Mouse (Mus musculus): Measurements from ENCODE around the gene Adam12. TPM values are rescaled to one million over a fixed set of nuclear protein-coding genes. Genes with fewer than 3 reads are reported as not detected.

The Adam12 gene
- polyA plus RNA-seq, 1 experiment from 2014 or later: 1.2 TPM

DNA sequence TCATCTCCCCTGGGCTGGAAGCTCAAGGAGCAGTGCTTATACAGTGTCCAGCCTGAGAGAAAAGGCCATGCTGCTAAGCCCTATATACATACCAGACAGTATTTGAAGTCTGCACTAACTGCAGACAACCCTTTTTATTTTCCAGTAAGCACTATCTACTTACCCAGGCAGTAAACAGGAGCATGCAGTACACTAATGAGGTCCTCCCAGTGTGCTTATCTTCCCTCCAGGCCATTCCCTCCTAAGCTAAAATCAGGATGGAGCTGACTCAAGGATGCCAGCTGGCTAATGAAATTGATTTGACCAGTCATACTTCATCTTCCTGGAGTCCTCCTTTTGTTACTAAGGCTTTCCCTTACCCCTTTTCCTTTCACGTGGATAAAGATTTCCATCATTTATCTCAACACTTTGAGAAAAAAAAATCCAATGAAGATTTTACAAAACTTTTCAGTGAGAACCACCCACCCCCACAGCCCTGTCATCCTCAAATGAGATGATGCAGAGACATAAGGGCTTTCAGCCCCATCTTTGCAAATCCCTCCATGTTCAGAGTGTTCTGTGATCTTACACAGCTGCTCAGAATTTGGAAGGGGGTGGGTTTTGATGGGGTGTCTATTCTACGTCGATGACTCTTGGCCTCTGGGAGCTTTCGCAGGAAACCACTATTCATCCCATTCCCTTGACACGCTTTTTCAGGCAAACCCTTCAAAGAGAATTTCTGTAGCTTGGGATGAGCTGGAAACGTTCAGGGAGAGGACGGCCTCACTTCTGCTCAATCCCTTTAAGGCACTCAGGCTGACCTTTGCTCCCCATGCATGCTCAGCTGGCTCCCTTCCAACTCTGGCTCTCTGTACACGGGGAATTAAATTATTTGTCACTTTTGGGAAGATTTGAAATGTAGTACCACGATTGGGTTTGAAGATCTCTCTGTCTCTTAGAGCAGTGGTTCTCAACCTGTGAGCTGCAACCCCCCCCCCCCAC lies 277.5 kb downstream of the Adam12 start:
- Histone ChIP-seq H3K9me3 (replicated peaks) (no peaks in the 10 kb centered on the region), H3K4me1 (replicated peaks) (no peaks in the 10 kb centered on the region), H3K36me3 (replicated peaks) (no peaks in the 10 kb centered on the region), H3K4me3 (replicated peaks) (no peak overlapping the region), H3K9ac (no peak overlapping the region), H3K27me3 (no peaks in the 10 kb centered on the region), H3K4me2 (no peak overlapping the region), H3K27ac (replicated peaks) (no peak overlapping the region)
- no peak for ATAC-seq (ENCODE audit: insufficient read depth)
- WGBS (ENCODE audit: insufficient replicate concordance): 61% methylated on average over 9 of the region's 9 CpGs

DNA sequence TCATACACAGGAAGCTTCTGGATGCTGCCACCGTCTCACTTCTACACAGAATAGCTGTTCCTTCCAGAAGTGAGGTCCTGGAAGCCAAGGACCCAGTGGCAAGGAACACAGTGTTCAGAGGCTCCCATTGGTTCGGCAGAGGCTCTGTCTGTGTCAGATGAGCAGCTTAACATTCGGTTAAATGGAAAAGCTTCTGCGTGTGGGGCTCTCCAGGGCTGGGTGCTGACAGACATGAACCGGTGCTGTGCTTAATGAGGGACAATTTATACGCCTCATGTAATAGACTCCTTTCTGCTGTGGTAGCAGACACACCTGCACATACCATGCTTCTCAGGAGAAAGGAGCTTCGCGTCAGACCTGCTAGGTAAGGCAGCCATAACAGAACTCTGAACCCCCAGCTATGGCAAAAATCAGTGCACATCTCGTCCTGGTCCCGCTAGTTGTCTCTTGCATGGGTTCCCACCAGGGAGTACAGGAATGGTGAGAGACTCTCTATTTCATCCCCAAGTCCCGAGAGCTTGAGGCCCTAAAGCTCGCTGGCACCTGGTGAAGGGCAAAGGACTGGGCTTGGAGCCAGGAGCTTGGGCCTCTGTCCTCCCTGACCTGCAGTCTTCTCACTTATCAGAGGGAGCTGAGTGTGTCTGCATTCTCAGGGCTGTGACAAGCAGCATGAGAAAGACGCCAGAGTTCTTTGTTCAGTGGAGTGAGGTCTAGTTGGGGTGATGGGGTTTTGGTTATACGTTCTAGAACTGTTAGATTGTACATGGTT lies 280.0 kb downstream of the Adam12 start:
- WGBS (ENCODE audit: insufficient replicate concordance): 67% methylated on average over 14 of the region's 14 CpGs

DNA sequence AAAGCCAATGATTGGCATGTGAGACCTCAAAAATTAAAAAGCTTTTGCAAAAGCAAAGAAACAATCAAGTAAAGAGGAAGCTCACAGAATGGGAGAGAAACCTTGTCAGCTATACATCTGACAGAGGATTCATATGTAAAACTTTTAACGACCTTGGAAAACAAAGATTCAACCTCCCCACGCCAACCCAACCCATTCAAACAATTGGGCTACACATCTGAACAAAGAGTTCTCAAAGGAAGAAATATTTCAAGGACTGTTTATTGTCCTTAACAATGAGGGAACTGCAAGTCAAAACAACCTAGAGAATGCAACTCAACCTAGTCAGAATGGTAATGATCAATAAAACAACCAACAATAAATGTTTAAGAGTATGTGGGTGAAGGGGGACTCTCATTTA lies 284.6 kb downstream of the Adam12 start:
- H3K36me3 ChIP-seq (replicated peaks): no peaks in the 10 kb centered on the region
- no peaks in the 10 kb centered on the region for H3K9me3 ChIP-seq (replicated peaks)
- no peak for ATAC-seq (ENCODE audit: insufficient read depth)
- no peaks in the 10 kb centered on the region for H3K27me3 ChIP-seq
- WGBS (ENCODE audit: insufficient replicate concordance): 54% methylated on average over 2 of the region's 2 CpGs
- no peaks in the 10 kb centered on the region for H3K4me1 ChIP-seq (replicated peaks)
- H3K27ac ChIP-seq (replicated peaks): no peak overlapping the region
- H3K9ac ChIP-seq: no peak overlapping the region
- no peak overlapping the region for H3K4me3 ChIP-seq (replicated peaks)
- no peak overlapping the region for H3K4me2 ChIP-seq

More for the DNA sequence above, 280.0 kb downstream of the Adam12 start:
- Histone ChIP-seq H3K36me3 (replicated peaks) (no peaks in the 10 kb centered on the region), H3K9ac (no peak overlapping the region), H3K4me1 (replicated peaks) (no peaks in the 10 kb centered on the region), H3K4me2 (no peak overlapping the region), H3K9me3 (replicated peaks) (no peaks in the 10 kb centered on the region), H3K27me3 (no peaks in the 10 kb centered on the region), H3K27ac (replicated peaks) (no peak overlapping the region), H3K4me3 (replicated peaks) (no peak overlapping the region)
- no peak for ATAC-seq (ENCODE audit: insufficient read depth)

DNA sequence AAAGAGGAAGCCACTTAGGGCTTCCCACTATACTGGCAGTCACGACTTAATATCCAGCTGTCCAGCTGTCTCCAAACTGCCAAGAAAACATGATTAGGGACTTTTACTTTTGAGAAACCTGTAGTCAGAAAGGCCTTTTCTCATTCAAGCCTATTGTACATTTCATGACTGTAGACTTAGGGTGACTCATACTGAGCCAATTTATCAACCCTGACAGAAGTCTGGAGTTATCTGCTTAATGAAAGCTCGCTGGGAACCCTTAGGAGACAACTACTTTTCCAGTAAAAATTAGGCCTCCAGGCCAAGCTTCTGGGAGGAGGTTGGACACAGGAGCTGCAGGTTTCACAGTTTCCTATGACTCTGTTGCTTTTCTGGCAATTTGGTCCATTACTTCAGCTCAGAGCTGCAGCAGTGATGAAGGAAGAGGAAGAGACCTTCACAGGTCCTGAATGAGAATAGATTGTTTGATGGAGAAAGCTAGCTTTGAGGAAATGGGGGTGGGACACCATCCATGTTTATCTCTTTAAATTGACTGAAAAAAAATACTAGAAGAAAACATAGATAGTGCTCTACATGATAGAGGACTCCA lies 285.1 kb downstream of the Adam12 start:
- Histone ChIP-seq H3K4me3 (replicated peaks) (no peak overlapping the region), H3K4me1 (replicated peaks) (no peaks in the 10 kb centered on the region), H3K36me3 (replicated peaks) (no peaks in the 10 kb centered on the region), H3K9me3 (replicated peaks) (no peaks in the 10 kb centered on the region), H3K4me2 (no peak overlapping the region), H3K9ac (no peak overlapping the region), H3K27me3 (no peaks in the 10 kb centered on the region), H3K27ac (replicated peaks) (no peak overlapping the region)
- no peak for ATAC-seq (ENCODE audit: insufficient read depth)
- WGBS (ENCODE audit: insufficient replicate concordance): 19% methylated on average over 2 of the region's 2 CpGs

DNA sequence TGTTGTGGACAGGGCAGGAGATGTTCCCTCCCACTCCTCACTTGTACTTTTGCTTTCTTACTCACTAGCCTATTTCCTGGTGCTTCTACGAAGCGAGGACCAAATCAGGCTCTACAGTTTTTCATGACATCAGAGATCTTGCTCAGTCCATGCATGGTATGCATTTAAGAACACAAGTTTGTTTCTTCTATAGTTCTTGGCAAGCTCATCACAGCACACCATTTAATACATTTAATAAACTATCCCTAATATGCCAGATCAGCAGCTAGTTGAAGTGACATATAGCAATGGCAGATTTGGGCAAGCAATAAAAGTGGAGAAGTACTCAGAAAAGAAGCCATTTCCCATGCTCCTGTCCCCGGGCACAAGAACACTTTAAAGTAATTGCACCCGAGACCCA lies 285.8 kb downstream of the Adam12 start:
- no peak overlapping the region for H3K27ac ChIP-seq (replicated peaks)
- H3K36me3 ChIP-seq (replicated peaks): no peaks in the 10 kb centered on the region
- H3K4me1 ChIP-seq (replicated peaks): no peaks in the 10 kb centered on the region
- H3K4me2 ChIP-seq: no peak overlapping the region
- WGBS (ENCODE audit: insufficient replicate concordance): 45% methylated on average over 4 of the region's 4 CpGs
- no peaks in the 10 kb centered on the region for H3K27me3 ChIP-seq
- no peak overlapping the region for H3K4me3 ChIP-seq (replicated peaks)
- no peaks in the 10 kb centered on the region for H3K9me3 ChIP-seq (replicated peaks)
- H3K9ac ChIP-seq: no peak overlapping the region
- no peak for ATAC-seq (ENCODE audit: insufficient read depth)

DNA sequence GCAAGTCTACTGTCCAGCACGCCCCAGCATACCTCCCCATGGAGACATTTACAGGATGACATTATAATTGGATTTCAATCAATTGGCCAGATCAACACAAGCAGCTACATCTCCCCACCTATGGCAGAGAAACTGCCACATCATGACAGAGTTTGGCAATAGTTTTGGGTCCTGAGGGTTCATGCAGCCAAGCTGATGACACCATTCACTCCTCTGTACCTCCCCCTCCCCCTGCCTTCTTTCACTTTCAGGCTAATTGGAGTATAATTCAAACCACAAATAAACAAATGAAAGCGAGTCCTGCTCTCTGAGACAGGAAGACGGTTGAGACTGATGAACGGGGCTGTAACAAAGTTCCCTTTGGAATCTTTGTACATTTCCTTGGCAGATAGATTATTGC lies 291.5 kb downstream of the Adam12 start:
- 52% methylated on average over 4 of the region's 4 CpGs for WGBS (ENCODE audit: insufficient replicate concordance)

DNA sequence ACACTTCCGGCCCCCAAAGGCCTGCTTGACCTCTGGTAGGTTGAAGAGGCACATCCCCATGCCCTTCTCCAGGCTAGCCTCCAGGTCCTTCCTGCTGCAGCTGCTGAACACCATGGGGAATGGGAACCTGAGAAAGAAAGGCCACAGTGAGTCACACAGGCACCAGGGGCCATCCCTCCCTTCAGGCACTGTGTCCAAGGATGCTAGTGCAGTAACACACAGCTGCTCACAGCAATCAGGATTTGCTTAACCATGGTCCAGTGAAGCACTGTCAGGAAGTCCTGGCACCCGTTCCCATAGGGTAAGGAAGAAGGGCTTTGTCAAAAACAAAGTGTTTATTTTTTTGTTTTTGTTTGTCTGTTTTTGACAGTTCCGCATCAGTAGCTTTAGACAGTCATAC lies 294.5 kb downstream of the Adam12 start:
- Histone ChIP-seq H3K27me3 (no peaks in the 10 kb centered on the region), H3K27ac (replicated peaks) (no peak overlapping the region)
- no peak for ATAC-seq (ENCODE audit: insufficient read depth)

More for the DNA sequence above, 291.5 kb downstream of the Adam12 start:
- H3K4me1 ChIP-seq (replicated peaks): no peaks in the 10 kb centered on the region
- H3K9me3 ChIP-seq (replicated peaks): no peaks in the 10 kb centered on the region
- no peak overlapping the region for H3K4me3 ChIP-seq (replicated peaks)
- no peaks in the 10 kb centered on the region for H3K27me3 ChIP-seq
- no peak for ATAC-seq (ENCODE audit: insufficient read depth)
- no peak overlapping the region for H3K4me2 ChIP-seq
- H3K36me3 ChIP-seq (replicated peaks): no peaks in the 10 kb centered on the region
- H3K27ac ChIP-seq (replicated peaks): no peak overlapping the region
- H3K9ac ChIP-seq: no peak overlapping the region

DNA sequence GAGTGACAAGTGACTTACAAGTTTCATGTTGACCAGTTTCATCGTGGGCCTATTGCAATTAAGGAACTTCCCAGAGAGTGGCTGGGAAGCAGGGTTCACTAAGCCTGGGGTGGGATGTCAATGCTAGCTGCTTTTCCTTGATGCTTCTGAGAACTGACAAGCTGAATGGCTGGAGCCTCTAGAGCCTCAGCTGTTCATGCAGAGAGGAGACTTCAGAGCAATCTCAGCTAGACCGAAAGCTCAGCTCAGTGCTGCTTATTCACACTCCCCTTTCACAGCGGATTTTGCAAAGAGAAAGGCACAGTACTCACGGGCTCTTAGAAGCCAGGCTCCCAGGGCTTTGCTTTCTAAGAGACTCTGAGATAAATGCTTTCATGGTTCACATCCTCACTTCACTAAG lies 295.6 kb downstream of the Adam12 start:
- WGBS (ENCODE audit: insufficient replicate concordance): 64% methylated on average over 4 of the region's 4 CpGs
- Histone ChIP-seq H3K4me3 (replicated peaks) (no peak overlapping the region), H3K4me2 (no peak overlapping the region), H3K9ac (no peak overlapping the region), H3K4me1 (replicated peaks) (no peaks in the 10 kb centered on the region), H3K9me3 (replicated peaks) (no peaks in the 10 kb centered on the region), H3K27me3 (no peaks in the 10 kb centered on the region), H3K27ac (replicated peaks) (no peak overlapping the region), H3K36me3 (replicated peaks) (no peaks in the 10 kb centered on the region)
- ATAC-seq (ENCODE audit: insufficient read depth): no peak

More for the DNA sequence above, 294.5 kb downstream of the Adam12 start:
- Histone ChIP-seq H3K9ac (no peak overlapping the region), H3K9me3 (replicated peaks) (no peaks in the 10 kb centered on the region), H3K36me3 (replicated peaks) (no peaks in the 10 kb centered on the region), H3K4me2 (no peak overlapping the region), H3K4me1 (replicated peaks) (no peaks in the 10 kb centered on the region), H3K4me3 (replicated peaks) (no peak overlapping the region)
- 51% methylated on average over 3 of the region's 3 CpGs for WGBS (ENCODE audit: insufficient replicate concordance)

DNA sequence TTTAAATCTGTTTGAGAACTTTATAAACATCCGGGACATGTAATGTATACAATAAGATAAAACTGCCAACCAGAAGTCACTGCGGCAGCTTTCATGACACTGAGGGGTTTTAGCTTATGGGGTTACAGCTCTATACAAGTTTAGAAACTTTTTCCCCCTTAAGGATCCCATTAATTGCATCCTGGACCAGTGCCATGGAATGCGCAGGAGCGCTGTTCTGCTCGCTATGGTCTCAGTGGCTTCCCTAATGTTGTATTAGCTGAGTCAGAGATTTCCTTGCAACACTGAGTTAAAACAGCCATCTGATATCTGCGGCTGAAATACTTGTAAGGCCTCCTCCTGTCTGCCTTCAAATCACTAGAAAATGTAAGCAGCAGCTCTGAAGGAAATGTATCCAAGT lies 298.6 kb downstream of the Adam12 start:
- no peak overlapping the region for H3K4me2 ChIP-seq
- H3K9ac ChIP-seq: no peak overlapping the region
- no peaks in the 10 kb centered on the region for H3K9me3 ChIP-seq (replicated peaks)
- H3K4me1 ChIP-seq (replicated peaks): no peaks in the 10 kb centered on the region
- no peaks in the 10 kb centered on the region for H3K36me3 ChIP-seq (replicated peaks)
- WGBS (ENCODE audit: insufficient replicate concordance): 62% methylated on average over 6 of the region's 6 CpGs
- H3K27ac ChIP-seq (replicated peaks): no peak overlapping the region
- ATAC-seq (ENCODE audit: insufficient read depth): no peak
- no peak overlapping the region for H3K4me3 ChIP-seq (replicated peaks)
- no peaks in the 10 kb centered on the region for H3K27me3 ChIP-seq

DNA sequence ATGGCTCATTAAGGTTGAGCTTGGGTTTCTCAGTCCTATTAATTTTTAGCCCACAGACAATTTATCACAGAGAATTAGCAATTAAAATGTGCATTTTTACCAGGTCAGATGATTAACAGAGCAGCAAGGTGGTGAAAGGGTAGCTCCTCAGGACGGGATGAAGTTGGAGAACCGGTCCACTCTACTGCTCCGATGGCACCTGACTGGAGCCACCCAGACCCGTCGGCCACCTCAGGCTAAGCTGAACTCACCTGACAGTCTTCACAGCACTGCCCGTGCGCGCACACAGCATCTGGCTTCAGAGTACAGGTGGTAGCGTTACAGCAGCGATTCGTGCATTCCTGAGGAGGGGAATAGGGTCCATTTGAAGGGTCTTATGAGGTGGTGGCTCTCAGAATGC lies 300.5 kb downstream of the Adam12 start:
- H3K27me3 ChIP-seq: no peaks in the 10 kb centered on the region
- no peak overlapping the region for H3K27ac ChIP-seq (replicated peaks)
- H3K4me2 ChIP-seq: no peak overlapping the region
- no peak for ATAC-seq (ENCODE audit: insufficient read depth)
- H3K4me1 ChIP-seq (replicated peaks): no peaks in the 10 kb centered on the region
- H3K36me3 ChIP-seq (replicated peaks): no peaks in the 10 kb centered on the region
- no peak overlapping the region for H3K9ac ChIP-seq
- WGBS (ENCODE audit: insufficient replicate concordance): 76% methylated on average over 11 of the region's 11 CpGs
- H3K4me3 ChIP-seq (replicated peaks): no peak overlapping the region
- H3K9me3 ChIP-seq (replicated peaks): no peaks in the 10 kb centered on the region

DNA sequence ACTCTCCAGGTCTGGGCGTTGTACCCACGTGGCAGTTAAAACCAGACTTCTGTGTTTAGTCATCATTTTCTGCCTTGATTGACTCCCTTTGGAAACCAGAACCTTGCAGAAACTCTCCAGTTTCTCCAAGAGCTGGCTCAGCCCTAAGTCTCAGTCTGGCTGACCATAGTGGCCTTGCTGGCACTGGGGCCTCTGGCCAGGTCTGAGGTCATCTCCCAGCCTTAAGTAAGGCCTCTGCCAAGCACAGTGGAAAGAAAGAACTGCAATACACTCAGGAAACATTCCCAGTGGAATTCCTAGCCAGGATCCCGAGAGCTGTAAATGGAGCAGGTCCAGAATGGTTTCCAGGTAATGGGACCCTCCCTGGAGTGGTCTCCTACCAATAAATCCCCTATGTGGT lies 303.0 kb downstream of the Adam12 start:
- Histone ChIP-seq H3K27me3 (no peaks in the 10 kb centered on the region), H3K4me2 (no peak overlapping the region), H3K36me3 (replicated peaks) (no peaks in the 10 kb centered on the region), H3K9ac (no peak overlapping the region), H3K27ac (replicated peaks) (no peak overlapping the region), H3K4me3 (replicated peaks) (no peak overlapping the region), H3K4me1 (replicated peaks) (no peaks in the 10 kb centered on the region), H3K9me3 (replicated peaks) (no peaks in the 10 kb centered on the region)
- ATAC-seq (ENCODE audit: insufficient read depth): no peak
- 47% methylated on average over 3 of the region's 3 CpGs for WGBS (ENCODE audit: insufficient replicate concordance)
